Comparison of ENCODE assay signal across 27 mouse cellular contexts in genomic region chr11:67480204-67480956, GRCm38 (mm10). TPM values are rescaled to one million over a fixed set of nuclear protein-coding genes. Genes with fewer than 3 reads are reported as not detected.
DNase-seq lines count a peak whose midpoint lies in the region; ATAC-seq and TF ChIP-seq lines count a peak whose summit lies in the region.
"Had no signal": no experiment of that assay in that cellular context is flagged by ENCODE, and none has a peak within 500 bp of the region (broad histone marks: within the 10 kb centered on the region; RNA-seq: fewer than 3 reads in every experiment).

No protein-coding gene starts in this region.

- DNase-seq in A20 (ENCODE audit: low read depth, low spot score): peak; percentile 53
- DNase-seq in CH12.LX (ENCODE audit: extremely low read depth): peak; percentile 67
- DNase-seq in right cerebral cortex, adult 2 months (ENCODE audit: low spot score in 2 of 2): no peak
- no peak for DNase-seq in gastrocnemius, postnatal 10 days
- DNase-seq: adrenal gland, adult 8-10 months; adrenal gland, postnatal 25 days; cerebellum, adult 11-12 months; cerebellum, adult 8-10 months; cerebellum, postnatal 10 days; cerebellum, postnatal 36 days; gastrocnemius, postnatal 14 days; heart, postnatal 10 days; heart, postnatal 36 days had no signal

- no peaks in the 10 kb centered on the region for H3K9me3 ChIP-seq in CH12.LX (replicated peaks; ENCODE audit: low read length)
- H3K9me3 ChIP-seq: embryonic facial prominence, embryonic 12.5 days; forebrain, embryonic 12.5 days; forebrain, embryonic 15.5 days; heart, embryonic 12.5 days; heart, embryonic 15.5 days; hindbrain, embryonic 10.5 days; hindbrain, embryonic 13.5 days had no signal

- H3K4me2 ChIP-seq in CH12.LX (ENCODE audit: insufficient read depth, low read depth, poor library complexity, severe bottlenecking): peak overlapping the region; percentile 78
- H3K4me2 ChIP-seq: embryonic facial prominence, embryonic 12.5 days; forebrain, embryonic 12.5 days; forebrain, embryonic 15.5 days; heart, embryonic 12.5 days; heart, embryonic 15.5 days; hindbrain, embryonic 13.5 days had no signal

- H3K4me1 ChIP-seq in CH12.LX (ENCODE audit: control insufficient read depth in 1 of 2, insufficient read depth in 2 of 2): peaks cover 23 to 50% of the 10 kb centered on the region in 2 experiments
- no peaks in the 10 kb centered on the region for H3K4me1 ChIP-seq in brown adipose tissue, adult 24 weeks (ENCODE audit: control insufficient read depth, insufficient read depth, insufficient read length, low read length)
- H3K4me1 ChIP-seq: forebrain, embryonic 12.5 days; hindbrain, embryonic 10.5 days; hindbrain, embryonic 13.5 days had no signal

- peak overlapping the region; percentile 50 for H3K27ac ChIP-seq in CH12.LX (ENCODE audit: insufficient read depth, low read depth)
- H3K27ac ChIP-seq in brown adipose tissue, adult 24 weeks (replicated peaks; ENCODE audit: low read depth, low read length): peak overlapping the region; percentile 74
- H3K27ac ChIP-seq in macrophage: peak overlapping the region; percentile 98
- H3K27ac ChIP-seq: embryonic facial prominence, embryonic 12.5 days; forebrain, embryonic 12.5 days; forebrain, embryonic 15.5 days; heart, embryonic 15.5 days; hindbrain, embryonic 10.5 days; hindbrain, embryonic 13.5 days had no signal

- in situ Hi-C loops in CH12.LX (cut with MboI; ENCODE audit: low pct_ligation_motif_present, low pct_unique_long_range_greater_than_20kb, low sequenced_read_pairs): no loop called here

- peak; percentile 44 for TF ChIP-seq EP300 in CH12.LX (IDR thresholded peaks at IDR 0.05; ENCODE audit: low read length)

- TF ChIP-seq RAD21 in CH12.LX (IDR thresholded peaks at IDR 0.05; ENCODE audit: low read depth, low read length): no peak; the same call in 1 of the 2 replicates

- WGBS in macrophage (ENCODE audit: missing documents): 6% methylated on average over 5 of the region's 5 CpGs

- no peaks in the 10 kb centered on the region for H3K27me3 ChIP-seq in CH12.LX (replicated peaks)
- H3K27me3 ChIP-seq: embryonic facial prominence, embryonic 12.5 days; forebrain, embryonic 12.5 days; forebrain, embryonic 15.5 days; heart, embryonic 12.5 days; heart, embryonic 15.5 days; hindbrain, embryonic 13.5 days had no signal

- H3K9ac ChIP-seq in CH12.LX (ENCODE audit: insufficient read depth, low read depth): no peak overlapping the region
- H3K9ac ChIP-seq: embryonic facial prominence, embryonic 12.5 days; forebrain, embryonic 12.5 days; forebrain, embryonic 15.5 days; heart, embryonic 12.5 days; heart, embryonic 15.5 days; hindbrain, embryonic 13.5 days had no signal

- ATAC-seq in CD4-positive, CD25-positive, alpha-beta regulatory T cell, adult 4 months: no peak
- no peak for ATAC-seq in inflammation-experienced regulatory T-cells, adult 6 months
- ATAC-seq: forebrain, embryonic 15.5 days; hindbrain, embryonic 16.5 days; intestine, embryonic 16.5 days had no signal

- no peak for TF ChIP-seq POLR2A in CH12.LX (IDR thresholded peaks at IDR 0.05; ENCODE audit: low read depth, low read length)

- H3K79me2 ChIP-seq in CH12.LX (replicated peaks; ENCODE audit: control insufficient read depth, extremely low read depth, insufficient read depth, poor library complexity, severe bottlenecking) (no peaks in the 10 kb centered on the region), macrophage (ENCODE audit: inconsistent target) (peaks cover 41% of the 10 kb centered on the region)

- H3K36me3 ChIP-seq in CH12.LX (replicated peaks in 1 of 2; ENCODE audit: control insufficient read depth in 1 of 2, insufficient read depth in 1 of 2, low read length in 1 of 2): no peaks in the 10 kb centered on the region
- H3K36me3 ChIP-seq in macrophage (ENCODE audit: inconsistent target): no peaks in the 10 kb centered on the region
- H3K36me3 ChIP-seq: embryonic facial prominence, embryonic 12.5 days; forebrain, embryonic 12.5 days; forebrain, embryonic 15.5 days; heart, embryonic 12.5 days; heart, embryonic 15.5 days; hindbrain, embryonic 10.5 days; hindbrain, embryonic 13.5 days had no signal

- TF ChIP-seq CTCF in CH12.LX (conservative IDR thresholded peaks at IDR 0.05 in 1 of 2, IDR thresholded peaks at IDR 0.05 in 1 of 2; ENCODE audit: low read depth in 2 of 2, low read length in 2 of 2): no peak

- H3K4me3 ChIP-seq in CH12.LX (replicated peaks in 1 of 3; ENCODE audit: low read depth in 2 of 3, low read length in 2 of 3, poor library complexity in 1 of 3) (no peak overlapping the region), macrophage (ENCODE audit: inconsistent target) (no peak overlapping the region)
- no peak overlapping the region for H3K4me3 ChIP-seq in brown adipose tissue, adult 24 weeks (ENCODE audit: insufficient read depth, low read depth, low read length)
- H3K4me3 ChIP-seq: embryonic facial prominence, embryonic 12.5 days; erythroblast, embryonic 14.5 days; forebrain, embryonic 12.5 days; forebrain, embryonic 15.5 days; heart, embryonic 12.5 days; heart, embryonic 15.5 days; hindbrain, embryonic 10.5 days; hindbrain, embryonic 13.5 days had no signal

- dilution Hi-C loops in CH12.LX (cut with MboI; ENCODE audit: extremely low pct_ligation_motif_present, extremely low pct_unique_long_range_greater_than_20kb, low sequenced_read_pairs): no loop called here

TF ChIP-seq in CH12.LX, 34 proteins besides CTCF, POLR2A, EP300 and RAD21:
- TF ChIP-seq JUN (IDR thresholded peaks at IDR 0.05; ENCODE audit: insufficient read depth, low read depth, low read length) (0 out of 2 replicates have a peak, but pooled peaks have one; percentile 2), JUND (conservative IDR thresholded peaks at IDR 0.05; ENCODE audit: low read depth, low read length) (peak; percentile 58), TBP (conservative IDR thresholded peaks at IDR 0.05; ENCODE audit: low read depth, low read length) (no peak)

RNA-seq across cellular contexts. Expression of gene Gas7, which starts 25.1 kb away (rescaled TPM):
- total RNA-seq in CH12.LX (2012; rRNA removed) (7.0 and 7.4 TPM in 2 replicates), CH12.LX (2014; rRNA removed) (5.9 and 7.0 TPM in 2 replicates)
- polyA plus RNA-seq in CH12.LX (2012; ENCODE audit: insufficient read length, low read depth) (20.8 and 21.7 TPM in 2 replicates), macrophage (2018) (39.5 to 121 TPM (median 113 TPM) in 3 replicates)
- polyA plus RNA-seq in brown adipose tissue, adult 24 weeks (2012; ENCODE audit: insufficient read depth, insufficient read length, missing spikeins): 7.5 and 10.8 TPM in 2 replicates
- 1,000 to 10,000 TPM in 9 of 26 experiments, 100 to 1,000 TPM in 17; 208 to 2,451 (median 601) TPM for total RNA-seq in macrophage (2018; cell fraction: chromatin; rRNA removed)
- total RNA-seq in macrophage (2018; cell fraction: cytosol; rRNA removed): 100 to 1,000 TPM; 162 to 553 (median 186) TPM
- 1,000 to 10,000 TPM in 4 of 26 experiments, 100 to 1,000 TPM in 22; 124 to 1,781 (median 391) TPM for total RNA-seq in macrophage (2018; cell fraction: nucleus; rRNA removed)
- polyA plus RNA-seq in CD4-positive, CD25-positive, alpha-beta regulatory T cell, adult 4 months (2017; shearing (Covaris generic)): under 1 TPM; 0.12 to 0.85 TPM
- total RNA-seq in gastrocnemius, postnatal 10 days (2021): 10 to 100 TPM; 22.7 to 27.1 TPM
- 10 to 100 TPM in 1 of 3 experiments, under 1 TPM in 1, not detected in 1; 0.09 to 12.6 TPM for polyA plus RNA-seq in inflammation-experienced regulatory T-cells, adult 6 months (2017; shearing (Covaris generic))

Comparison
In these comparisons a context has a peak if more than half of its experiments do, and no peak if none do; other contexts are left out.
1. DNase-seq: peak in A20 (single experiment) and CH12.LX (single experiment); none in right cerebral cortex, adult 2 months (0 of 2) and gastrocnemius, postnatal 10 days (single experiment).
2. Peak in every context shown above with its lines, with median percentiles within 50 percentile points of each other: H3K27ac ChIP-seq.